Mouse (Mus musculus): ENCODE measurements at regions not wholly inside any gene's neighbourhood (a gene's known extent, or its start where the extent isn't known, plus 50 kb on each side); places are given as distances from the start of the nearest gene placed in this dataset.

- DNase-seq (ENCODE audit: low read depth, low spot score): no peak
- H3K4me3 ChIP-seq (ENCODE audit: insufficient read depth in 1 of 2, low read depth in 1 of 2, low read length in 2 of 2, poor library complexity in 1 of 2, severe bottlenecking in 1 of 2): no peak overlapping the region
- H3K27ac ChIP-seq (ENCODE audit: insufficient read depth, low read depth, low read length, poor library complexity, severe bottlenecking): no peak overlapping the region
- in situ Hi-C loops (cut with MboI; ENCODE audit: low sequenced_read_pairs in 2 of 2, unreplicated experiment in 2 of 2): no loop called here
- no peaks in the 10 kb centered on the region for H3K36me3 ChIP-seq (ENCODE audit: control insufficient read depth, insufficient read depth, low read length, poor library complexity, severe bottlenecking)
- no peak for TF ChIP-seq CHD2 (IDR thresholded peaks at IDR 0.05; ENCODE audit: low read depth, low read length)
- no peak for TF ChIP-seq ZC3H11A (IDR thresholded peaks at IDR 0.05; ENCODE audit: borderline replicate concordance, low read depth, low read length)
- no peak for TF ChIP-seq ZNF384 (IDR thresholded peaks at IDR 0.05; ENCODE audit: low read depth, low read length)
- TF ChIP-seq HCFC1 (IDR thresholded peaks at IDR 0.05; ENCODE audit: borderline replicate concordance, insufficient read depth, low read length): no peak
- no peak for TF ChIP-seq MAFK (IDR thresholded peaks at IDR 0.05; ENCODE audit: insufficient read depth, low read depth, low read length)
- H3K4me1 ChIP-seq (ENCODE audit: control insufficient read depth in 2 of 2, insufficient read depth in 2 of 2, low read length in 2 of 2, poor library complexity in 1 of 2): no peaks in the 10 kb centered on the region
- H3K9me3 ChIP-seq (ENCODE audit: control insufficient read depth, insufficient read depth, low read depth, low read length): no peaks in the 10 kb centered on the region
- no peak overlapping the region for H3K9ac ChIP-seq (ENCODE audit: insufficient read depth, low read depth, low read length, poor library complexity, severe bottlenecking)
Measured at GRCm38 (mm10) chr1:26289582-26289981, 397.7 kb downstream of the 4931408C20Rik start.

- H3K4me1 ChIP-seq (ENCODE audit: control insufficient read depth in 2 of 2, insufficient read depth in 2 of 2, low read length in 2 of 2, poor library complexity in 1 of 2): no peaks in the 10 kb centered on the region
- TF ChIP-seq ZC3H11A (IDR thresholded peaks at IDR 0.05; ENCODE audit: borderline replicate concordance, low read depth, low read length): no peak
- TF ChIP-seq ZNF384 (IDR thresholded peaks at IDR 0.05; ENCODE audit: low read depth, low read length): no peak
- TF ChIP-seq HCFC1 (IDR thresholded peaks at IDR 0.05; ENCODE audit: borderline replicate concordance, insufficient read depth, low read length): no peak
- TF ChIP-seq MAFK (IDR thresholded peaks at IDR 0.05; ENCODE audit: insufficient read depth, low read depth, low read length): no peak
- no peaks in the 10 kb centered on the region for H3K36me3 ChIP-seq (ENCODE audit: control insufficient read depth, insufficient read depth, low read length, poor library complexity, severe bottlenecking)
- no peak overlapping the region for H3K4me3 ChIP-seq (ENCODE audit: insufficient read depth in 1 of 2, low read depth in 1 of 2, low read length in 2 of 2, poor library complexity in 1 of 2, severe bottlenecking in 1 of 2)
- DNase-seq (ENCODE audit: low read depth, low spot score): no peak
- no peaks in the 10 kb centered on the region for H3K9me3 ChIP-seq (ENCODE audit: control insufficient read depth, insufficient read depth, low read depth, low read length)
- in situ Hi-C loops (cut with MboI; ENCODE audit: low sequenced_read_pairs in 2 of 2, unreplicated experiment in 2 of 2): no loop called here
- H3K27ac ChIP-seq (ENCODE audit: insufficient read depth, low read depth, low read length, poor library complexity, severe bottlenecking): no peak overlapping the region
- H3K9ac ChIP-seq (ENCODE audit: insufficient read depth, low read depth, low read length, poor library complexity, severe bottlenecking): no peak overlapping the region
Measured at GRCm38 (mm10) chr1:26282885-26283613, 404.2 kb downstream of the 4931408C20Rik start.

GRCm38 (mm10) chr1:26276606-26277005, 410.7 kb downstream of the 4931408C20Rik start:
- Histone ChIP-seq H3K27ac (ENCODE audit: insufficient read depth, low read depth, low read length, poor library complexity, severe bottlenecking) (no peak overlapping the region), H3K9me3 (ENCODE audit: control insufficient read depth, insufficient read depth, low read depth, low read length) (no peaks in the 10 kb centered on the region), H3K4me3 (ENCODE audit: insufficient read depth in 1 of 2, low read depth in 1 of 2, low read length in 2 of 2, poor library complexity in 1 of 2, severe bottlenecking in 1 of 2) (no peak overlapping the region), H3K4me1 (ENCODE audit: control insufficient read depth in 2 of 2, insufficient read depth in 2 of 2, low read length in 2 of 2, poor library complexity in 1 of 2) (no peaks in the 10 kb centered on the region), H3K9ac (ENCODE audit: insufficient read depth, low read depth, low read length, poor library complexity, severe bottlenecking) (no peak overlapping the region), H3K36me3 (ENCODE audit: control insufficient read depth, insufficient read depth, low read length, poor library complexity, severe bottlenecking) (no peaks in the 10 kb centered on the region)
- no peak for DNase-seq (ENCODE audit: low read depth, low spot score)
- no peak for TF ChIP-seq MAFK (IDR thresholded peaks at IDR 0.05; ENCODE audit: insufficient read depth, low read depth, low read length)
- no peak for TF ChIP-seq ZNF384 (IDR thresholded peaks at IDR 0.05; ENCODE audit: low read depth, low read length)
- TF ChIP-seq ZC3H11A (IDR thresholded peaks at IDR 0.05; ENCODE audit: borderline replicate concordance, low read depth, low read length): no peak
- TF ChIP-seq HCFC1 (IDR thresholded peaks at IDR 0.05; ENCODE audit: borderline replicate concordance, insufficient read depth, low read length): no peak
- no peak for TF ChIP-seq CHD2 (IDR thresholded peaks at IDR 0.05; ENCODE audit: low read depth, low read length)
- in situ Hi-C loops (cut with MboI; ENCODE audit: low sequenced_read_pairs in 2 of 2, unreplicated experiment in 2 of 2): no loop called here

- Histone ChIP-seq H3K4me1 (ENCODE audit: control insufficient read depth in 2 of 2, insufficient read depth in 2 of 2, low read length in 2 of 2, poor library complexity in 1 of 2) (no peaks in the 10 kb centered on the region), H3K9me3 (ENCODE audit: control insufficient read depth, insufficient read depth, low read depth, low read length) (no peaks in the 10 kb centered on the region), H3K9ac (ENCODE audit: insufficient read depth, low read depth, low read length, poor library complexity, severe bottlenecking) (no peak overlapping the region), H3K27ac (ENCODE audit: insufficient read depth, low read depth, low read length, poor library complexity, severe bottlenecking) (no peak overlapping the region), H3K4me3 (ENCODE audit: insufficient read depth in 1 of 2, low read depth in 1 of 2, low read length in 2 of 2, poor library complexity in 1 of 2, severe bottlenecking in 1 of 2) (no peak overlapping the region), H3K36me3 (ENCODE audit: control insufficient read depth, insufficient read depth, low read length, poor library complexity, severe bottlenecking) (no peaks in the 10 kb centered on the region)
- in situ Hi-C loops (cut with MboI; ENCODE audit: low sequenced_read_pairs in 2 of 2, unreplicated experiment in 2 of 2): no loop called here
- no peak for DNase-seq (ENCODE audit: low read depth, low spot score)
- no peak for TF ChIP-seq ZC3H11A (IDR thresholded peaks at IDR 0.05; ENCODE audit: borderline replicate concordance, low read depth, low read length)
- TF ChIP-seq HCFC1 (IDR thresholded peaks at IDR 0.05; ENCODE audit: borderline replicate concordance, insufficient read depth, low read length): no peak
- no peak for TF ChIP-seq ZNF384 (IDR thresholded peaks at IDR 0.05; ENCODE audit: low read depth, low read length)
- TF ChIP-seq CHD2 (IDR thresholded peaks at IDR 0.05; ENCODE audit: low read depth, low read length): no peak
Measured at GRCm38 (mm10) chr1:26243351-26243750, 413.8 kb upstream of the Adgrb3 start.

All from ES-E14 (cell line).